Mouse (Mus musculus) MEL (cell line): ENCODE measurements around the gene Rangap1.
A peak's percentile ranks its signal among the peaks of the same experiment; 100 is the strongest.

ENCODE experiments used
- CTCF ChIP-seq, 3 experiments: IDR thresholded peaks in 2 of 3; conservative IDR thresholded peaks in 1 of 3; 2 replicates each; pipeline ENCODE4 v1.5.1; 2011 to 2012; ENCODE audit warnings: low read length in 3 of 3, low read depth in 2 of 3, mild to moderate bottlenecking in 2 of 3, improper control_type of control experiment in 1 of 3, inconsistent platforms in 1 of 3, mixed read lengths in 1 of 3, moderate library complexity in 1 of 3; ENCODE audit not compliant: control insufficient read depth in 1 of 3, insufficient read depth in 1 of 3, poor library complexity in 1 of 3, severe bottlenecking in 1 of 3
- EP300 ChIP-seq, 2 experiments: IDR thresholded peaks; 2 replicates each; pipeline ENCODE4 v1.6.1; 2011; ENCODE audit warnings: improper control_type of control experiment in 2 of 2, low read length in 2 of 2, low read depth in 1 of 2, mild to moderate bottlenecking in 1 of 2
- KAT2A ChIP-seq: conservative IDR thresholded peaks from 2 replicates; pipeline ENCODE4 v1.6.1; 2012; ENCODE audit warnings: low read depth, low read length, improper control_type of control experiment, inconsistent platforms
- MYB ChIP-seq: IDR thresholded peaks from 2 replicates; pipeline ENCODE4 v1.6.1; 2011; ENCODE audit warnings: mild to moderate bottlenecking, low read depth, low read length, improper control_type of control experiment
- POLR2A ChIP-seq, 2 experiments: IDR thresholded peaks; 2 replicates each; pipeline ENCODE4 v1.6.1; 2011 to 2012; ENCODE audit warnings: low read length in 2 of 2, mild to moderate bottlenecking in 2 of 2, control low read depth in 1 of 2, improper control_type of control experiment in 1 of 2, low read depth in 1 of 2, moderate library complexity in 1 of 2; ENCODE audit not compliant: control insufficient read depth in 1 of 2, insufficient read depth in 1 of 2, poor library complexity in 1 of 2
- RAD21 ChIP-seq: IDR thresholded peaks from 2 replicates; pipeline ENCODE4 v1.6.1; 2011; ENCODE audit warnings: mild to moderate bottlenecking, low read depth, low read length, improper control_type of control experiment
- USF1 ChIP-seq: IDR thresholded peaks from 2 replicates; pipeline ENCODE4 v1.6.1; 2014; ENCODE audit warnings: low read depth, mild to moderate bottlenecking, inconsistent platforms, low read length, improper control_type of control experiment, moderate library complexity
- ZC3H11A ChIP-seq: IDR thresholded peaks from 2 replicates; pipeline ENCODE4 v1.6.1; 2012; ENCODE audit warnings: low read depth, mild to moderate bottlenecking, inconsistent platforms, low read length, improper control_type of control experiment

- no peak for TF ChIP-seq KAT2A
- TF ChIP-seq RAD21, result no peak
- 0 out of 2 replicates have a peak, but pooled peaks have one; percentile 7 for TF ChIP-seq USF1
- no peak for TF ChIP-seq POLR2A (IDR thresholded peaks at IDR 0.05; ENCODE audit: control insufficient read depth in 1 of 2, insufficient read depth in 1 of 2, low read depth in 1 of 2, low read length in 2 of 2, poor library complexity in 1 of 2)
- TF ChIP-seq ZC3H11A, result no peak
- TF ChIP-seq CTCF (IDR thresholded peaks at IDR 0.05 in 2 of 3, conservative IDR thresholded peaks at IDR 0.05 in 1 of 3; ENCODE audit: control insufficient read depth in 1 of 3, insufficient read depth in 1 of 3, low read depth in 2 of 3, low read length in 3 of 3, poor library complexity in 1 of 3, severe bottlenecking in 1 of 3), result no peak
- TF ChIP-seq EP300 (IDR thresholded peaks at IDR 0.05; ENCODE audit: low read depth in 1 of 2, low read length in 2 of 2), result no peak
- no peak for TF ChIP-seq MYB
These were observed 15.2 kb upstream of the Rangap1 start for GRCm38 (mm10) chr15:81760361-81761079.
